Mouse (Mus musculus): ENCODE results near the gene Rtp2. TPM values are rescaled to one million over a fixed set of nuclear protein-coding genes. Genes with fewer than 3 reads are reported as not detected.
A peak's percentile ranks its signal among the peaks of the same experiment; 100 is the strongest.

Gene Rtp2
- polyA plus RNA-seq, 1 experiment: 0.01 TPM

GRCm38 (mm10) chr16:23976196-23976595, 44.0 kb upstream of the Rtp2 start:
- H3K4me3 ChIP-seq: no peak overlapping the region
- no peak for TF ChIP-seq POLR2AphosphoS2 (IDR thresholded peaks at IDR 0.05; ENCODE audit: insufficient read length, low read depth)
- TF ChIP-seq CEBPB (IDR thresholded peaks at IDR 0.05; ENCODE audit: insufficient read depth, poor library complexity, severe bottlenecking): no peak
- TF ChIP-seq USF1 (IDR thresholded peaks at IDR 0.05; ENCODE audit: low read depth): no peak
- no peak for TF ChIP-seq E2F4 (IDR thresholded peaks at IDR 0.05; ENCODE audit: insufficient read depth)
- no peak for TF ChIP-seq POLR2A (IDR thresholded peaks at IDR 0.05; ENCODE audit: insufficient read length, low read depth)
- no peaks in the 10 kb centered on the region for H3K27me3 ChIP-seq (ENCODE audit: control insufficient read depth, insufficient read depth, insufficient read length)
- H3K36me3 ChIP-seq (ENCODE audit: control insufficient read depth, insufficient read depth): peaks cover 48% of the 10 kb centered on the region
- H3K4me2 ChIP-seq (ENCODE audit: low read depth): no peak overlapping the region
- no peak overlapping the region for H3ac ChIP-seq (ENCODE audit: control insufficient read depth, insufficient read length)
- H3K79me2 ChIP-seq (ENCODE audit: control insufficient read depth, insufficient read depth): peaks cover 33% of the 10 kb centered on the region

GRCm38 (mm10) chr16:23973635-23974367, 41.6 kb upstream of the Rtp2 start:
- Histone ChIP-seq H3ac (ENCODE audit: control insufficient read depth, insufficient read length) (no peak overlapping the region), H3K36me3 (ENCODE audit: control insufficient read depth, insufficient read depth) (peaks cover 70% of the 10 kb centered on the region), H3K4me2 (ENCODE audit: low read depth) (no peak overlapping the region), H3K79me2 (ENCODE audit: control insufficient read depth, insufficient read depth) (peaks cover 14% of the 10 kb centered on the region), H3K4me3 (no peak overlapping the region), H3K27me3 (ENCODE audit: control insufficient read depth, insufficient read depth, insufficient read length) (no peaks in the 10 kb centered on the region)
- no peak for TF ChIP-seq SRF (IDR thresholded peaks at IDR 0.05; ENCODE audit: control insufficient read depth, insufficient read length, low read depth)
- no peak for TF ChIP-seq REST (IDR thresholded peaks at IDR 0.05; ENCODE audit: insufficient read depth, insufficient read length)
- no peak for TF ChIP-seq MAX (IDR thresholded peaks at IDR 0.05; ENCODE audit: low read depth)
- no peak for TF ChIP-seq MYOG (IDR thresholded peaks at IDR 0.05; ENCODE audit: control insufficient read depth in 1 of 3, insufficient read depth in 1 of 3, insufficient read length in 2 of 3, low read depth in 2 of 3)

- H3K79me2 ChIP-seq (ENCODE audit: control insufficient read depth, insufficient read depth): peaks cover 7% of the 10 kb centered on the region
- TF ChIP-seq CEBPB (IDR thresholded peaks at IDR 0.05; ENCODE audit: insufficient read depth, poor library complexity, severe bottlenecking): no peak
- TF ChIP-seq TCF3 (IDR thresholded peaks at IDR 0.05; ENCODE audit: insufficient read length, low read depth): no peak
- TF ChIP-seq USF1 (IDR thresholded peaks at IDR 0.05; ENCODE audit: low read depth): no peak
- TF ChIP-seq SRF (IDR thresholded peaks at IDR 0.05; ENCODE audit: control insufficient read depth, insufficient read length, low read depth): no peak
- no peak for TF ChIP-seq POLR2A (IDR thresholded peaks at IDR 0.05; ENCODE audit: insufficient read length, low read depth)
- no peak for TF ChIP-seq MYOD1 (IDR thresholded peaks at IDR 0.05; ENCODE audit: control insufficient read depth in 1 of 3, insufficient read length in 2 of 3, low read depth in 2 of 3)
- no peak for TF ChIP-seq MYOG (IDR thresholded peaks at IDR 0.05; ENCODE audit: control insufficient read depth in 1 of 3, insufficient read depth in 1 of 3, insufficient read length in 2 of 3, low read depth in 2 of 3)
- no peak for TF ChIP-seq TCF12 (IDR thresholded peaks at IDR 0.05; ENCODE audit: insufficient read depth, poor library complexity, severe bottlenecking)
- TF ChIP-seq REST (IDR thresholded peaks at IDR 0.05; ENCODE audit: insufficient read depth, insufficient read length): no peak
- no peak for TF ChIP-seq E2F4 (IDR thresholded peaks at IDR 0.05; ENCODE audit: insufficient read depth)
- TF ChIP-seq MAX (IDR thresholded peaks at IDR 0.05; ENCODE audit: low read depth): no peak
- TF ChIP-seq POLR2AphosphoS2 (IDR thresholded peaks at IDR 0.05; ENCODE audit: insufficient read length, low read depth): no peak
- no peak overlapping the region for H3K4me3 ChIP-seq
- H3K36me3 ChIP-seq (ENCODE audit: control insufficient read depth, insufficient read depth): peaks cover 78% of the 10 kb centered on the region
- no peak overlapping the region for H3ac ChIP-seq (ENCODE audit: control insufficient read depth, insufficient read length)
- no peaks in the 10 kb centered on the region for H3K27me3 ChIP-seq (ENCODE audit: control insufficient read depth, insufficient read depth, insufficient read length)
- no peak overlapping the region for H3K4me2 ChIP-seq (ENCODE audit: low read depth)
Observed at GRCm38 (mm10) chr16:23972901-23973300, 40.7 kb upstream of the Rtp2 start.

DNA sequence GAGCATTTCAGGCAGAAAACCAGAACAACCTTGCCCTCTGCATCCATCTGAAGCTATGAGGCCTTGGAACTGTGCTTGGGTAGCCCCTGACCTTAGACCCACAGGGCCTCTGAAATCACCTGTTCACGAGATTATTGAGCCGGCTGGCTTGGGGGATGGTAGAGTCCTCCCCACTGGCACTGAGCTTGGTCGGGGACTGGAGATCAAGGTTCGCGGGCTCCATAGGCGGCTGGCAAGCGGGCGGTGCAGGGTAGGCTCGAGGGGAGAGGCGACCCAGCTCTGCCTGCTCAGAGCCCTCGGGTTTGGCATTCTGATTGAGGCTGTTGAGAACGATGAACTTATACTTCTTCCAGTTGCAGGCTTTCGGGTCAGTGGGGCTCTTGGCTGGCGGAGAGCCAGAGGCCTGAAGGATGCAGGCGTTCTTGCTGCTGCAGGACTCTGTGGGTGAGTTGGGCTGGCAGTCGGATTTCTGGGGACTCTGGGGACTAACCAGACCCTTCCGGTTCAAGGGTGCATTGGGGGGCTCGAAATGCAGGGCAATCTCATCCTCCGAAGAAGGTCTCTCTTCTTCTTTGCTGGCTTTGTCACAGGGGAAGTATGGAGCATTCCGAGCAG, 40.0 kb upstream of the Rtp2 start:
- Histone ChIP-seq H3K27me3 (ENCODE audit: control insufficient read depth, insufficient read depth, insufficient read length) (no peaks in the 10 kb centered on the region), H3K36me3 (ENCODE audit: control insufficient read depth, insufficient read depth) (peaks cover 77% of the 10 kb centered on the region), H3ac (ENCODE audit: control insufficient read depth, insufficient read length) (no peak overlapping the region), H3K79me2 (ENCODE audit: control insufficient read depth, insufficient read depth) (peaks cover under 1% of the 10 kb centered on the region), H3K4me2 (ENCODE audit: low read depth) (no peak overlapping the region), H3K4me3 (no peak overlapping the region)
- TF ChIP-seq POLR2AphosphoS2 (IDR thresholded peaks at IDR 0.05; ENCODE audit: insufficient read length, low read depth) (peak; percentile 11), TCF3 (IDR thresholded peaks at IDR 0.05; ENCODE audit: insufficient read length, low read depth) (no peak), CEBPB (IDR thresholded peaks at IDR 0.05; ENCODE audit: insufficient read depth, poor library complexity, severe bottlenecking) (no peak)

DNA sequence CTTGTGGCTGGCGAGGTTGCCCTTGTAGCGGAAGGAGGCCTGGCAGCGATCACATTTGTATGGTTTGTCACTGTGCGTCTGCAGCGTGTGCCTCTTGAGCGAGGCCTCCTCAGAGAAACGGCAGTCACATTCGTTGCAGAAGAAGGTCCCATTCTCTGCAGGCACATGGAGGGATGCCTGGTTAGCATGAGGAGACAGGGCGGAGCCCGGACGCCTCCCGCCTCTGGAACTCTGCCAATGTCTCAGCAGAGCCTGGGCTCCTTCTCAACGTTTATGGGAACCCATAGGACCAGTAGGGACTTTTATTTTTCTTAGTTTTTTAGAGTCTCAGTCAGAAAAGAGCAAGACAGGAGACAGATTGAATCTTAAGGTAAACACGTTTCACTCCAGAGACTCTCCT, 37.7 kb upstream of the Rtp2 start:
- H3ac ChIP-seq (ENCODE audit: control insufficient read depth, insufficient read length): no peak overlapping the region

More for the DNA sequence above, 37.7 kb upstream of the Rtp2 start:
- TF ChIP-seq MYOG (IDR thresholded peaks at IDR 0.05; ENCODE audit: control insufficient read depth in 1 of 3, insufficient read depth in 1 of 3, insufficient read length in 2 of 3, low read depth in 2 of 3): no peak
- TF ChIP-seq POLR2AphosphoS2 (IDR thresholded peaks at IDR 0.05; ENCODE audit: insufficient read length, low read depth): peak; percentile 31
- TF ChIP-seq E2F4 (IDR thresholded peaks at IDR 0.05; ENCODE audit: insufficient read depth): no peak
- H3K27me3 ChIP-seq (ENCODE audit: control insufficient read depth, insufficient read depth, insufficient read length): no peaks in the 10 kb centered on the region
- H3K4me2 ChIP-seq (ENCODE audit: low read depth): no peak overlapping the region
- H3K4me3 ChIP-seq: no peak overlapping the region
- no peaks in the 10 kb centered on the region for H3K79me2 ChIP-seq (ENCODE audit: control insufficient read depth, insufficient read depth)
- H3K36me3 ChIP-seq (ENCODE audit: control insufficient read depth, insufficient read depth): peaks cover 78% of the 10 kb centered on the region

Data from myocyte (in vitro differentiated cells).